Comparison of ENCODE assay signal across 22 mouse cellular contexts in the genomic region with DNA sequence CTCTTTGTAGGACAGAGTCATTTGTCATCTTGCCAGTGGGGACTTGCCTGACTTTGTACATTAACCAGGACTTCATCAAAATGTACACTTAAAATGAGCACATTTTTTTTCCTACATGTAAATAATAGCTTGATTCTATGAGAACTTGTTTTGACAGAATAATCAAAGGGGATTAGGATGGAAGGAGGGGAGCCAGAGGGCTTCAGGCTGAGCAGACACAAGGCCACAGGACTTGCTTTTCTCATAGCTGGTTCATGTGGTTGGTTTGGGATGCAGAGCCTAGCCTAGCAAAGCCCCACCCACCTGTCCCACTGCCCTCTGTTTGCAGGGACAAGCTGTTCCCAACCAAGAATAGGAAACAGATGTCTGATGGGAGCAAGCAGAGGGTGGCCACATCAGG. TPM values are rescaled to one million over a fixed set of nuclear protein-coding genes. Genes with fewer than 3 reads are reported as not detected.
DNase-seq lines count a peak whose midpoint lies in the region; ATAC-seq and TF ChIP-seq lines count a peak whose summit lies in the region.
"Had no signal": no experiment of that assay in that cellular context is flagged by ENCODE, and none has a peak within 500 bp of the region (broad histone marks: within the 10 kb centered on the region; RNA-seq: fewer than 3 reads in every experiment).

No protein-coding gene starts in this region.

- H3K4me1 ChIP-seq in testis, adult 2 months (ENCODE audit: control insufficient read depth, insufficient read depth, low read length), result no peaks in the 10 kb centered on the region
- no peaks in the 10 kb centered on the region for H3K4me1 ChIP-seq in stomach, embryonic 14.5 days (ENCODE audit: control insufficient read depth, insufficient read depth, low read length)
- H3K4me1 ChIP-seq in stomach, embryonic 16.5 days (ENCODE audit: control insufficient read depth, insufficient read depth, low read length), result peaks cover 12% of the 10 kb centered on the region
- H3K4me1 ChIP-seq in stomach, postnatal 0 days (replicated peaks; ENCODE audit: control insufficient read depth, insufficient read depth), result no peaks in the 10 kb centered on the region
- no peaks in the 10 kb centered on the region for H3K4me1 ChIP-seq in midbrain, embryonic 15.5 days
- no peaks in the 10 kb centered on the region for H3K4me1 ChIP-seq in kidney, embryonic 14.5 days (ENCODE audit: control insufficient read depth, insufficient read depth, low read length)

- H3K36me3 ChIP-seq in testis, adult 2 months (ENCODE audit: control insufficient read depth, insufficient read depth, low read length), result no peaks in the 10 kb centered on the region
- H3K36me3 ChIP-seq in stomach, embryonic 14.5 days (ENCODE audit: control insufficient read depth, insufficient read depth, low read length), result no peaks in the 10 kb centered on the region
- no peaks in the 10 kb centered on the region for H3K36me3 ChIP-seq in stomach, embryonic 16.5 days (ENCODE audit: control insufficient read depth, insufficient read depth, low read length)
- H3K36me3 ChIP-seq in stomach, postnatal 0 days (ENCODE audit: control insufficient read depth, insufficient read depth, low read length), result no peaks in the 10 kb centered on the region
- no peaks in the 10 kb centered on the region for H3K36me3 ChIP-seq in midbrain, embryonic 15.5 days (replicated peaks)
- H3K36me3 ChIP-seq in kidney, embryonic 14.5 days (ENCODE audit: control insufficient read depth, insufficient read depth, low read length), result no peaks in the 10 kb centered on the region
- H3K36me3 ChIP-seq: G1E had no signal

- peak; percentile 28; the same call in 1 of the 2 replicates for ATAC-seq in stomach, embryonic 14.5 days (ENCODE audit: insufficient number of reproducible peaks, insufficient read depth, low FRiP score, low read depth)
- ATAC-seq in stomach, embryonic 16.5 days (ENCODE audit: insufficient read depth, low FRiP score), result peak; percentile 78
- no peak; the same call in 1 of the 2 replicates for ATAC-seq in stomach, postnatal 0 days (ENCODE audit: low FRiP score, low TSS enrichment)
- ATAC-seq in midbrain, embryonic 15.5 days (replicated peaks), result no peak
- ATAC-seq in granulocyte monocyte progenitor cell, adult 5-6 weeks (replicated peaks; ENCODE audit: poor library complexity, severe bottlenecking), result no peak
- no peak for ATAC-seq in kidney, embryonic 14.5 days (ENCODE audit: low FRiP score, low TSS enrichment)
- ATAC-seq: activated CD4-positive, CD25-positive, alpha-beta regulatory T cell, adult 4 months; CD4-positive, CD25-positive, alpha-beta regulatory T cell, adult 4 months; Patski had no signal

- H3K27ac ChIP-seq in testis, adult 2 months (ENCODE audit: control insufficient read depth, insufficient read depth, low read depth, low read length), result no peak overlapping the region
- H3K27ac ChIP-seq in stomach, embryonic 14.5 days (ENCODE audit: low read length), result no peak overlapping the region
- H3K27ac ChIP-seq in stomach, embryonic 16.5 days (ENCODE audit: low read length), result no peak overlapping the region
- H3K27ac ChIP-seq in stomach, postnatal 0 days (replicated peaks), result no peak overlapping the region
- H3K27ac ChIP-seq in midbrain, embryonic 15.5 days, result no peak overlapping the region
- no peak overlapping the region for H3K27ac ChIP-seq in kidney, embryonic 14.5 days (ENCODE audit: low read depth, low read length)

- peak overlapping the region; percentile 68 for H3K4me3 ChIP-seq in testis, adult 2 months (ENCODE audit: control insufficient read depth, low read depth, low read length)
- H3K4me3 ChIP-seq in stomach, embryonic 14.5 days (ENCODE audit: low read depth, low read length), result no peak overlapping the region
- no peak overlapping the region for H3K4me3 ChIP-seq in stomach, embryonic 16.5 days (replicated peaks; ENCODE audit: low read length)
- H3K4me3 ChIP-seq in stomach, postnatal 0 days (ENCODE audit: low read depth, low read length), result no peak overlapping the region
- no peak overlapping the region for H3K4me3 ChIP-seq in midbrain, embryonic 15.5 days
- no peak overlapping the region for H3K4me3 ChIP-seq in kidney, embryonic 14.5 days (ENCODE audit: low read length)

- H3K4me2 ChIP-seq in stomach, embryonic 14.5 days (replicated peaks; ENCODE audit: low read depth, low read length), result no peak overlapping the region
- H3K4me2 ChIP-seq in stomach, embryonic 16.5 days (ENCODE audit: low read depth, low read length), result no peak overlapping the region
- H3K4me2 ChIP-seq in stomach, postnatal 0 days (replicated peaks; ENCODE audit: low read depth), result no peak overlapping the region
- H3K4me2 ChIP-seq in midbrain, embryonic 15.5 days, result no peak overlapping the region
- H3K4me2 ChIP-seq in kidney, embryonic 14.5 days (replicated peaks; ENCODE audit: low read depth, low read length), result no peak overlapping the region

- no peaks in the 10 kb centered on the region for H3K9me3 ChIP-seq in stomach, embryonic 14.5 days (ENCODE audit: control insufficient read depth, low read depth, low read length)
- H3K9me3 ChIP-seq in stomach, embryonic 16.5 days (replicated peaks; ENCODE audit: control insufficient read depth, low read length), result no peaks in the 10 kb centered on the region
- H3K9me3 ChIP-seq in stomach, postnatal 0 days (ENCODE audit: control insufficient read depth, low read length), result no peaks in the 10 kb centered on the region
- H3K9me3 ChIP-seq in midbrain, embryonic 15.5 days, result no peaks in the 10 kb centered on the region
- H3K9me3 ChIP-seq in kidney, embryonic 14.5 days (ENCODE audit: control insufficient read depth, low read length), result no peaks in the 10 kb centered on the region
- H3K9me3 ChIP-seq: G1E had no signal

- TF ChIP-seq CTCF in testis, adult 2 months (IDR thresholded peaks at IDR 0.05; ENCODE audit: control insufficient read depth, insufficient read depth, insufficient replicate concordance, low read depth, low read length), result no peak
- TF ChIP-seq CTCF in stomach, postnatal 0 days (IDR thresholded peaks at IDR 0.05; ENCODE audit: low read depth), result no peak

- no peak overlapping the region for H3K9ac ChIP-seq in stomach, embryonic 14.5 days (replicated peaks; ENCODE audit: low read depth, low read length)
- H3K9ac ChIP-seq in stomach, embryonic 16.5 days (ENCODE audit: low read length), result no peak overlapping the region
- H3K9ac ChIP-seq in stomach, postnatal 0 days (ENCODE audit: low read length), result no peak overlapping the region
- H3K9ac ChIP-seq in midbrain, embryonic 15.5 days, result no peak overlapping the region
- no peak overlapping the region for H3K9ac ChIP-seq in kidney, embryonic 14.5 days (ENCODE audit: low read depth, low read length)

- TF ChIP-seq POLR2A in testis, adult 2 months (IDR thresholded peaks at IDR 0.05; ENCODE audit: control insufficient read depth, low read depth, low read length), result no peak

- TF ChIP-seq EP300 in stomach, postnatal 0 days (optimal IDR thresholded peaks at IDR 0.05), result peak; percentile 78

- no peaks in the 10 kb centered on the region for H3K27me3 ChIP-seq in testis, adult 2 months (ENCODE audit: control insufficient read depth, insufficient read depth, low read length)
- no peaks in the 10 kb centered on the region for H3K27me3 ChIP-seq in stomach, embryonic 14.5 days (ENCODE audit: control insufficient read depth, insufficient read depth, low read length)
- H3K27me3 ChIP-seq in stomach, embryonic 16.5 days (ENCODE audit: control insufficient read depth, insufficient read depth, low read length), result no peaks in the 10 kb centered on the region
- no peaks in the 10 kb centered on the region for H3K27me3 ChIP-seq in stomach, postnatal 0 days (ENCODE audit: control insufficient read depth, insufficient read depth, low read length)
- H3K27me3 ChIP-seq in midbrain, embryonic 15.5 days (replicated peaks), result no peaks in the 10 kb centered on the region
- no peaks in the 10 kb centered on the region for H3K27me3 ChIP-seq in kidney, embryonic 14.5 days (ENCODE audit: control insufficient read depth, insufficient read depth, low read length)
- H3K27me3 ChIP-seq: CH12.LX had no signal

- DNase-seq in testis, postnatal 10 days (ENCODE audit: low spot score), result no peak
- no peak for DNase-seq in stomach, postnatal 0 days (ENCODE audit: low spot score)
- DNase-seq: adrenal gland, adult 2 months; adrenal gland, adult 8-10 months; adrenal gland, postnatal 10 days; adrenal gland, postnatal 14 days; adrenal gland, postnatal 25 days; adrenal gland, postnatal 36 days; B cell, adult 2 months; cerebellum, adult 11 months; cerebellum, adult 11-12 months had no signal

RNA-seq across cellular contexts. Expression of gene Traf1, which starts 10.1 kb away (rescaled TPM):
- 6.5 and 9.4 TPM in 2 replicates for polyA plus RNA-seq in testis, adult 2 months (2012; rRNA removed)
- 3.7 and 4.3 TPM in 2 replicates for polyA plus RNA-seq in stomach, embryonic 14.5 days (2014; fragmentation: Nextera tagmentation; extraction: Ambion mirVana)
- 3.8 and 6.2 TPM in 2 replicates for polyA plus RNA-seq in stomach, embryonic 16.5 days (2015; fragmentation: Nextera tagmentation; extraction: Ambion mirVana)
- 1.7 and 2.2 TPM in 2 replicates for polyA plus RNA-seq in stomach, postnatal 0 days (2015; fragmentation: Nextera tagmentation; extraction: Ambion mirVana)
- 3.6 and 3.8 TPM in 2 replicates for polyA plus RNA-seq in midbrain, embryonic 15.5 days (2015; fragmentation: Nextera tagmentation; extraction: Ambion mirVana)
- not detected in 2 replicates for total RNA-seq in granulocyte monocyte progenitor cell, adult 5-6 weeks (2014; fragmentation: Nextera tagmentation)
- total RNA-seq in granulocyte monocyte progenitor cell, adult 5-6 weeks (2017), result 0.09 and 0.15 TPM in 2 replicates
- 15.9 and 18.1 TPM in 2 replicates for polyA plus RNA-seq in kidney, embryonic 14.5 days (2014; fragmentation: Nextera tagmentation; extraction: Ambion mirVana)
- polyA plus RNA-seq: G1E had no signal

RNA-seq across cellular contexts. Expression of gene Phf19, which starts 37.6 kb away (rescaled TPM):
- 0.21 and 0.91 TPM in 2 replicates for polyA plus RNA-seq in testis, adult 2 months (2012; rRNA removed)
- polyA plus RNA-seq in stomach, embryonic 14.5 days (2014; fragmentation: Nextera tagmentation; extraction: Ambion mirVana), result 8.2 and 11.9 TPM in 2 replicates
- 6.8 and 7.6 TPM in 2 replicates for polyA plus RNA-seq in stomach, embryonic 16.5 days (2015; fragmentation: Nextera tagmentation; extraction: Ambion mirVana)
- 3.5 and 3.7 TPM in 2 replicates for polyA plus RNA-seq in stomach, postnatal 0 days (2015; fragmentation: Nextera tagmentation; extraction: Ambion mirVana)
- 1.5 and 2.1 TPM in 2 replicates for polyA plus RNA-seq in midbrain, embryonic 15.5 days (2015; fragmentation: Nextera tagmentation; extraction: Ambion mirVana)
- total RNA-seq in granulocyte monocyte progenitor cell, adult 5-6 weeks (2014; fragmentation: Nextera tagmentation), result 22.6 and 25.9 TPM in 2 replicates
- total RNA-seq in granulocyte monocyte progenitor cell, adult 5-6 weeks (2017), result 5.9 and 7.9 TPM in 2 replicates
- polyA plus RNA-seq in kidney, embryonic 14.5 days (2014; fragmentation: Nextera tagmentation; extraction: Ambion mirVana), result 29.9 and 35.1 TPM in 2 replicates

Comparison
In these comparisons a context has a peak if more than half of its experiments do, and no peak if none do; other contexts are left out.
1. ATAC-seq: peak in stomach, embryonic 14.5 days (single experiment) and stomach, embryonic 16.5 days (single experiment); none in stomach, postnatal 0 days (single experiment), midbrain, embryonic 15.5 days (single experiment), granulocyte monocyte progenitor cell, adult 5-6 weeks (single experiment) and kidney, embryonic 14.5 days (single experiment).